Mouse (Mus musculus) kidney, adult 8-10 months (tissue): ENCODE results near the gene Irgq.
"Not testable (repeated sequence)": the region's sequence is repeated elsewhere in the genome, so short reads cannot be mapped to it uniquely, and the experiment has no call there.

Experiments
- DNase-seq, 2 experiments: peaks; one replicate each; pipeline ENCODE4 v3.0.0; 2022

Irgq gene

DNA sequence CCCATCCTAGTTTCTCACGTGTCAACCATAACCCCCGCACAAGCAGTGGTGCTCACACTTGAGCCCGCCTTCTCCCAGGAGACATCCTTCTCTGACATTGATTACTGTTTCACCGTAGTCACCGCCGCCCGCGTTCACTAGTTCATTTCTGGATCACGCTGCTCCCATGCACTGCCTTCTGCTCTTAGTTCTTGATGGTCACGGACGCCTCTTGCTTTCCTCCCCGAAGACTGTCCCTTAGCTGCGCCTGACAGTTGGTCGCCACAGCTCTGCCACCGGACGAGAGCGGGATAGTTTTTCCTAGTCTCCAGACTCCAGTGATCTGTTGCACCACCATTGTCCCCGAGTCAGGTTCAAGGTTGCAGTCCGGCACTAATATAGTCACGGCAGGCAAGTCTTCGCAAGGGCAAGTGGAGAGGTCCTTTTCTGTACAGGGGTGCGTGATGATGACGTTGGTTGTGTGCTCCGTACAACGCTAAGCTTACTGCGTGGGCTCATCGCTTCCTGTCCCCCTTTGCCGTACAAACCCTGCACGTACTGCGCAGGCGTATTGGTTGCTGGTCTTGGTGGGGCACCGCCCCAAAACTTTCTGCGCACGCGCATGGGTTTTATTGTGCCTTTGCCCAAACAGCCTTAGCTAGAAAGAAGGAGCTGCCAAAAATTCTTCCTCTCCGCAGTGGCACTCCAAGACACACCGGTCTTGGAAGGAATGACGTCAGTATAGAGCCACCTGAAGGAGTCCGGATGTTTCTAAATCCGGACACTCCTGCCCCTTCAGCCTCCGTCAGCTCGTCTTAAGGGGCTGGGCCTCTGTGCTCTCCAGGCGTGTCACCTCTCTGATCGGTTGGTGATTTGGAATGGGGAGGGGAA, at the start of gene Irgq:
Gene Irgq (plus strand): TSS at position 628 of the 870 bp plus-strand sequence.
- peak; percentile 99 for DNase-seq

DNA sequence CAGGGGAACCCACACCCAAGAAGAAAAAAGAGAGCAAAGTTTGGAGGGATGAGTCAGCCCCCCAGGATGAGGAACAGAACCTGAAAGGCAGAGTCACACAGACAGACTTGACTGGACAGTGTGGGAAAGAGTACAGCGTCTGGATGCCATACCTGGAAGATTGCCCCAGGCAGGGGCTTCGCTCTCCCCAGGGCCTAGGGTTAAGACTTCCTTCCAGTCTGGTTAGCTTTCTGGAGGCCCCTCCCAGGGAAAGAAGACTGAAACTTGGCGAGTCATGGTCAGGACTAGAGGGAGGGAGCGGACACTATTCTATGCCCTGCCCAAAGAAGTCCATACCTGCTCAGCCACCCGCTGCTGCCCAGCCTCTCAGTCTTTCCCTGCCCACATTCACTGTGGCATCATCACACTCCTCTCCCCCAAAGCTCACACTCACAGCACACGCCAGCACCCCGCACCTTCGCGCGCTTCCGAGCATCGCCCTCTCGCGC, 49.5 kb upstream of the Irgq start:
- DNase-seq = no peak

DNA sequence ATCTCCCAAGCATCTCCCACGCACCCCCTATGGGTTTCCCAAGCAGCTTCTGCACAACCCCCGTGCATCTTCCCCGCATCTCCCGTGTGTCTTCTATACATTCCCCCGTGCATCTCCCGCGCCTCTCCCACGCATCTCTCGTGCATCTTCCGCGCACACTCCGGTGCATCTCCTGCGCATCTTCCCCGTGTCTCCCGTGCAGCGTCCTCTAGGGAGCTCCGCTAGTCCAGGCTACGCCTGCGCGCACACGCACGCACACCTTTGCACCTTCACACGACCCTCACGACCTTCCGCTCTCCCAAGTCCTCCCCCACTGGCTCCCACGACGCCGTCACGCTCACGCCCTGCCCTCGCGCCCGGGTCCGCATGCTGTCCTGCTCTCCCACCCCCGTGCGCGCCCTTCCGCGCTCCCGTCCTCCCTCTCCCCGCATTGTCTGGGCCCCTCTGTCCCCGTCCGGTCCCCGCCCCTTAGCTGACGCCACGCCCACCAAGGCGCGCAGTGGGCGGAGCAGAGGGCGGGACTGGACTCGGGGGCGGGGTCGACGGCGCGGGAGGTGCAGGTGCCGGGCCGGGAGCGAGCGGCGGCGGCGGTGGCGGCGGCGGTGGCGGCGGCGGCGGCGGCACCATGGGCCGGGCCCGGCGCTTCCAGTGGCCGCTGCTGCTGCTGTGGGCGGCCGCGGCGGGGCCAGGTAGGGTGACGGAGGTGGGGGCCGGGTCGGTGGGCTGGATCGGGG, 48.8 kb upstream of the Irgq start, which contains the start of gene Cadm4:
Gene Cadm4 (plus strand): TSS at position 550 of the 734 bp plus-strand sequence.
- DNase-seq = peak; percentile 78 to 81

DNA sequence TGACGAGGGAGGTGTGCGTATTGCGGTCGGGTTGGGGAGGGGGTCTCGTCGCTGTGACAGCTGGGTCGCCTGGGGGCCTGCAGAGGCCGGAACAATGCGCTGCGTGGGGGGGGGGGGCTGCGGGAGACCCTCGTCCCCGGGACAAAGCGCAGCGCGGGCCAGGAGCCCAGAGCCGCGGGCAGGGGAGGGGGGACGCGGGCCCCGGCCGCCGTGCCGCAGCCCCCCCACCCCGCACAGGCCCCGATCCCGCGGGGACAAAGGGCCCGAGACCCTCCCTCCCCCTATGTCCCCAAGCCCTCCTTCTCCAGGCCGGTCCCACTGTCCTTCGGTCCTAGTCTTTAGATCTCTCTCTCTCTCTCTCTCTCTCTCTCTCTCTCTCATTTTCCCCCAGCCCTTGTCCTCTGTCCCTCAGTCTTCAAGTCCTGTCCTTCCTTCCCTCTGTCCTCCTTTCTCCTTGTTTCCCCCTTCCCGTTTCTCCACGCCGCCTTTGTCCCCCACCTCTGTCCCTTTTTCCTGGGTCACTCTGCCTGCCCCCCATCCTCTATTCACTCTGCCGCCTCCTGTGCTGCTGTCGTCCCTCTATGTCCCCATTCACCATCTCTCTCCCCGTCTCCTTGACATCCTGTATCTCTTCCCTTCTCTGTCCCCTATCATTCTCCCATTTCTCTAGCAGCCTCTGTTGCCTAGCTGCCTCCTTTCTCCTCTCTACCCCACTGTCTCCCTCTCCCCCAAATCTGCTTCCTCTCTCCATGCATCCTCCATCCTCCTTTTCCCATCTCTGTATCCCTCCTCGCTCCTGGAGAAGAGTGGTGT, 48.1 kb upstream of the Irgq start:
- no peak for DNase-seq

DNA sequence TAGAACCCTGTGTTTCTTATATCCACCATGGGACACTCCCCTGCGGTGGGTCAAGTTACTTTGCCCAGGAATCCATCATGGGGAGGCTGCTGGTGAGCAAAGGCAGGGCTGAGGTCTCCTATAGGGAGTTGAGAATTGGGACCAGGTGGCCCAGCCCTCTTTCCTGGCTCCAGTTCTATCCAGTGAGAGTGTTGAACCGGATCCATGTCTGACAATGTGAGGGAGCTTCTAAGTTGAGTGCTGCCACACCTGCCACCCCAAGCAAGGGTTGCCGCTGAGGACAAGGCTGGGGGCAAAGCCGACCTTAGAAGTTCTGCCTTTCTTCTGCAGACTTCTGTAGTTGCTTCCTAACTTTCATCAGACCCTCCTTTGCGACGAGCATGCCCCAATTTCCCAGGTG, 47.2 kb upstream of the Irgq start:
- not testable (repeated sequence) for DNase-seq

DNA sequence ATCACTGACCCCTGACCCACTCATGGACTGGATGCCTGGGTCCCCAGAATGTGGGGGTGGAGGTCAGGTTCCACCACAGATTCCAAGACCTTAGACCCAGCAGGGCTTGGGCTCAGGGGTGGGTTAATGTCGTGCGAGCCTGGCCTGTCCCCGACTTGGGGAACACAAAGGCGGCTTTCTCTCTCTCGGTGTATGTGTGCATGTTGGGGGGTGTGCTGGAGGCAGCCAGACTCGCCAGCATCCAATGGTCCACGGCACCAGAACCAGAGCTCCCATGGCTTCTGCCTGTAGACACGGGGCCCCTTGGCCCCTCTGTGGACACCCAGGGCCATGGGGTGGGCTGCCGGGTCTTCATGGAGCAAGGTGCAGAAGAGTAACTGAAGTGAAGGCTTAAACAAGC, 45.0 kb upstream of the Irgq start:
- no peak for DNase-seq

DNA sequence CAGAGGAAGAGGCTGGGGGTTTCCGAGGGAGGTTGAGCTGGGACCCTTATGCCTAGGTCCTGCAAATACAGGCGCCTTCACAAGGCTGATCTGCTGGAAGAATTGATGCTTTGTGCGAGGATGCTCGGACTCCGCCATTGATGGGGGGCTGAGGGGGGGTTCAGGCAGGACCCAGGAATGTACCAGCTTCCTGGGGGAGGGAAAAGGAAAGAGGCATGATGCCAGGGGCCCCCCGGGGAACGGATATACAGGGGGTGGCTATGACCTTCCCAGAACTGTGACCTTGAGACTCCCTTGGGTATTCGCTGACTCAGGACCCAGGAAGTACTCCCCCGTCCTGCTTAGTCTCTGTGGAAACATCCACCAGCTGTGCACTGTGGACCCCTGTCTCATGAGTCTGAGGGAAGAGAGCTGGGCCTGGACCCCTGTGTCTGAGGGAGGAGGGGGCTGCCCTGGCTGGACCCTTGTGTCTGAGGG, 43.8 kb upstream of the Irgq start:
- DNase-seq = no peak

DNA sequence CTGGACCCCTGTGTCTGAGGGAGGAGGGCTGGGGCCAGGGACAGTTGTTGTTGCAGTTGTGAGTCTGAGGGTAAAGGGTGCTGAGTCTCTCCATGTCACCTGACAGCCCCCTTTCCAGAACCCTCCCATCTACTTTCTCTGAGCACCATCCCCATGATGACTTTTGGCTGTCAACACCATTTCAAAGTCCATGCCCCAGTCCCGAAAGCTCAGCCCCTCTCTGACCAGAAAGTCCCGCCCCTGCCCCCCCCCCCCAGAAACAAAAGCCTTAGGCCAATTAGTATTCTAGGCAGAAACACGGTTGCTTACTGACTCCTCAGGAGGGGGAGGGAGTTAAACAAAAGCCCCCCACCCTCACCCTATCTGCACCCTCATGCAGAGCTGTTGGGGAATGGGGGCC, 43.1 kb upstream of the Irgq start:
- DNase-seq = no peak

DNA sequence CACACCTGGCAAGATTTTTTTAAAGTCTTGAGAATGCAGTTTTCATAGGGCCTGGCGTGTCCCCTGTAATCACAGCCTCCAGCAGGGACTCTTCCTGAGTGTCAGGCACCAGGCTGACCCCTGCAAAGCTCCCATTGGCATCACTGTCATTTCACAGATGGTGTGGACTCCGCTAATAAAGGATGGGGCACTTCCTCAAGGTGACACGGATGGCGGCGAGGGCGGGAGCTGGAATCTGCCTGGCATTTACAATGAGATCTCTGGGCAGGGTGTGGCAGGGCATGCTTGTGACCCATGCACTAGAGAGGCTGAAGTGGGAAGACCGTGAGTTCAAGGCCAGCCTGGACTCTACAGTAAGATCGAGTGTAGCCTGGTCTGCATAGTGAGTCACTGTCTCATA, 42.2 kb upstream of the Irgq start:
- DNase-seq = no peak

DNA sequence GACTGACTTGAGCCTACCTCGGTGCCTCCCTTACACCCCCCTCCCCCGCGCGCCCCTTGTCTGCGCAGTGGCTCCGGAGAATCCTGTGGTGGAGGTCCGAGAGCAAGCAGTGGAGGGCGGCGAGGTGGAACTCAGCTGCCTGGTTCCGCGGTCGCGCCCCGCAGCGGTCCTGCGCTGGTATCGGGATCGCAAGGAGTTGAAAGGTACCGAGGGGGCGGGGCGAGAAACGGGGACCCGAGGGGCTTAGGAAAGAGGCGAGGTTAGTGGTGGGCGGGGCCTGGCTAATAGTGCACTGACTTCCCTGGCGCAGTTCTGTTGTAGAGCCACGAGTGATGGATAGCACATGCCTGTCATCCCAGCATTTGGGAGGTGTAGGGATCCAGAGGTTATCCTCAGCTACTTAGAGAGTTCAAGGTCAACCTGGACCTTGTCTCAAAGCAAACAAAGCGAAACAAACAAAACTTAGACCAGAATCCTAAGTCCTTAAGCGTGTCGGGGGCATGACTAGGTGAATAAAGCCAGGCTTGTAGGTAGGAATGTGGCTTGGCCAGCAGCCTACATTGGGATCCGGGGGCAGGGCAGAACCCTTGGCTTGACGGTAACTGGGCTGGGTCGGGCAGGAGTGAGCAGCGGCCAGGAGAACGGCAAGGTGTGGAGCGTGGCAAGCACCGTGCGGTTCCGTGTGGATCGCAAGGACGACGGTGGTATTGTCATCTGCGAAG, 30.5 kb upstream of the Irgq start:
- peak; percentile 37 to 49 for DNase-seq

DNA sequence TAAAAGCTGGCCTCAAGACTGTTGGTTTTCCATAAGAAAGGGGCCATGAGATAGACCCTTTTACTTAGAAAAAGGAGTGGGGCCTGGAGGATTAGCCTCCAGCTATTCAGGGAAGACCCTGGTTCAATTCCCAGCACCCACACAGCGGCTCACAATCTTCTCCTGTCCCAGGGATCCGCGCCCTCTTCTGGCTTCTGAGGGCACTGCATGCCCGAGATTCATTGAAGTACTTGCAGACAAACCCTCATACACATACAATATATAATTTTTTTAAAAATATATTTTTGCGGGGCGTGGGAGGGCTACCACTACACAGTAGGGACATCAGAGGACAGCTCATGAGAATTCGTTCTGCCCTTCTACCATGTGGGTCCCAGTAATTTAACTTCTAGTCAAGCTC, 29.6 kb upstream of the Irgq start:
- peak in 1 of 2 experiments; percentile 40 for DNase-seq

DNA sequence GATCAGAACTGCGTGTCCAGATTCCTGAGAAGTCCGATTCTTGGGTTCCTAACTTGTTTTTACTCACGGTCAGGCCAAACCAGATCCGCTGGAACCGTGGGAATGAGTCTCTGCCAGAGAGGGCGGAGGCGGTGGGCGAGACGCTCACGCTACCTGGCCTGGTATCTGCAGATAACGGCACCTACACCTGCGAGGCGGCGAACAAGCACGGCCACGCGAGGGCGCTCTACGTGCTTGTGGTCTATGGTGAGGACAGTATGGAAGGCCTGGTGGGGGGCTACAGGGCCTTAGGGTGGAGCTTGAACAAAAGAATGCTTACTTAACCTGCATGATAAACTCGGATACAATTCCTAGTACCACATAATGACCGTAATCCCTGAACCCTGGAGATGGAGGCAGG, 29.0 kb upstream of the Irgq start:
- DNase-seq = no peak

DNA sequence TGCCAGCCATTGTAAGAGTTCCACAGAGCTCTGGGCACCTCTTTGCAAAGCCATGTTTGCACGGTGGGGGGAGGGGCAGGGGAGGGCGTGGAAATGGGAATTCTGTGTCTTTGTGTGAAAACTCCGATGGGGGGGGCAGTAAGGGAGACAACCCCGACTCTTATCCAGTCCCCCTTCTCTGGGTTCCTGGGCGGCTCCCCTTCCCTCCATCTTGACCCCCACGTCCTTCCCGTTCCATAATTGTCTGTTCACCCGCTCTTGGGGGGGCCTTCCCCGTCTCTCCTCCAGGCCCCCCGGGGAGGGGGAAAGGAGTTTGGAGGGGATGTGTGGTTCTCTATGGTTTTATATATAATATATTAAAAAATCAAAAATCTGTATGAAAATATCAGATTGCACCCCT, 26.5 kb upstream of the Irgq start:
- DNase-seq = no peak

DNA sequence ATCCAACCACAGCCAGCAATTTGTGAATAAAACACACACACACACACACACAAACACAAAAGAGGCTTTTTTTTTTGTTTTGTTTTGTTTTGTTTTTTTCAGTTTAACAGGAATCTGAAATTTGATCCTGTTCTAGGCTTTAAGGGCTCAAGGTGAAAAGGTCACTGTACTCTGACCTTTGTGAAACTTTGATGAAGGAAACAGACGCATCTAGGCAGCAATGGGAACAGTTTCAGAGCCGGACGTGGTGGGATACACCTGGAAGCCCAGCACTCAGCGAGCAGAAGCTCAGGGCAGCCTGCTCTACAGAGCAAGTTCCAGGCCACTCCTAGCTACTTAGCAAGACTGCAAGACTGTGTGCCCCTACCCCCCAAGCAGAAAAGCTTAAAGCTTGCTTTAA, 25.6 kb upstream of the Irgq start:
- no peak for DNase-seq

DNA sequence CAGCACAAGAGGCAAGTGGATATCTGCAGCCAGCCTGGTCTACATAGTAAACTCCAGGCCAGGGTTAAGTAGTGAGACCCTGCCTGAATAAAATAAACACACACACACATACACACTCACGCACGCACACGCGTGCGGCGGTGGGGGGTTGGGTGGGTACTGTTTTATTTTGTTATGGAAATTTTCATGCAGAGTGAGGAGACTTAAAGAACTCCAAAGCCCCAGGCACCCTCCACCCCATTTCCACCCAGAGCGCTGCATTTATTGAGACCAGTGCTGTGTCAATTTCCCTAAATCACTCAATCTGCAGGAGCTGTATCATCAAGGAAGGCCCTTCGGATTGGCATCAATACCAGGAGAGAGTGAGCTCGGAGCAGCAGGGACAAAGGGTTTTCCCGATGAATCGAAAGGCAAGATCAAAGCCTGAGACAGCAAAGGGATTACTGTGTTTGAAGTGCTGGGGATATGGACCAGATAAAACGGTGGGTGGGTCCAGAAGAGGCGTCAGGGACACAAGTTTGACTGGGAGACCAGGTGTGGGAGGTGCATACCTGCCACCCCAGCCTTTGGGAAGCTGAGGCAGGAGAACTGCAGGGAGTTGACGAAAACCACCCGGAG, 24.9 kb upstream of the Irgq start:
- DNase-seq = no peak

DNA sequence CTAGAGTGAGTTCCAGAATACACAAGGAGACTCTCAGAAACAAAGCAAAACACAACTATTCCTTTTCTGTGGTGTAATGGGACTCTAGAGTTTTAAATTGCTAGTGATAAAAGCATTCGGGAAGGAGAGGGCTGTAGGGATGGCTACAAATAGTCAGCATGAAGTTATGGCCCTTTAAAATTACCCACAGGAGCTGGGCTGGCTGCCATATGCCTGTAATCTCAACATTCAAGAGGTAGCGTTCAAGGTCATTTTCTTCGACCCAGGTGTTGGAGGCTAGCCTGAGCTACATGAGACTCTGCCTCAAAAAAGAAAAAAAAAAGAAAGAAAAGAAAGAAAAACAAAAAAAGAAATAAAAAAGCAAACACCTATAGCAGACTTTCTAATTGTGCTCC, 24.4 kb upstream of the Irgq start:
- DNase-seq = peak; percentile 31 to 42

DNA sequence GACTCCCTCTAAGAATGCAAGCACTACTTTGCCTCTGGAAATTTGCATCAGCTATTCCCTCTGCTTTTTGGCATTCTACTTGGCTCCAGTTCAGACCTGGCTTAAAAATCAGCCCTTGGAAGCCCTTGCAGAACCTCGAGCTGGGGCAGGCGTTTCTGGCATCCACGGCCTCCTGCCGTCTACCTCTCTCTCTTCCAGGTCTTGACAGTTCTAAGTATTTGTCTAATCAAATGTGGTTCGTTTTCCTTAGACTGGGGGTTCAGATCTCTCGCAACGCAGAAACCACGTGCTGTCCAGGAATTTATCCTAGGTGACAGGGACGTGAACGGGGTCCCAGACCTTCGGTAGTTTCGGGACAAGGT, 24.0 kb upstream of the Irgq start:
- peak; percentile 74 to 80 for DNase-seq

DNA sequence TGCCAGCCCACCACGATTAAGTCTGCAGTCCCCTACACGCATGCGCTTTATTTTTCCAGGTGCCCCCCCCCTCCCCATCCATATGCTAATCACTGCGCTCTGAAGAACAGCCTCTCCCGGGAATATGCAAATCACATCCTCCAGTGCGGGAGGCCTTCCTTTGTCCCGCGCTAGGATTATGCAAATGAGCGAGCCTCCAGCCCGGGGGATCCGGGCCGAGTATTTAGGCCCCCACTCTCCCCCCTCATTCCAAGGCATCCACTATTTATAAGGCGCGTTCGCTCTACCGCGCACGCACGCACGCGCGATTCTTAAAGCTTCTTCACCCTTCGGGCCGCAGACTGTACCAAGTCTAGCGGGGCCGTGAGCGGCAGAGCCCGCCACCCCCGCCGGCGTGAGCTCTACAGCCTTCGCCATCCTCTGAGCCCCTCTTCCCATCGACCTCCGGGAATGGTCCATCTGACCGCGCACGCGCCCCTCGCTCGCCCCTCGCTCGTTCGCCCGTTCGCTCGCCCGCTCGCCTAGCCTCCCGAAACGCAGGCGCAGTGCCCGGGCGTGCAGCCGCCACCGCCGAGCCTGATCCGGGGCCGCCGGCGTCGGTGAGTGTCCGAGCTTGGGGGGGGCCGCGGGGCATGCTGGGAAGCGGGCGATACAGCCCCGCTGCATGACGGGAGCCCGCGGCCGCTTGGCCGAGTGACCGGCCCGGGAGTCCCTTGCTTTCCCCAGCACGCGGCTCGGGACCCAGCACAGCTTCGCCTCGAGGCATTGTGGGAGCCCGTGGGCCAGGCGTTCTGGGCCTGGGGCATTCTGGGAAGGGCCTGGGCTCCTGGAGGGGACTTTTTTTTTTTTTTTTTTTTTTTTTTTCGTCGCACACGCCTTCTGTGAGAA, 23.4 kb upstream of the Irgq start, which contains the start of gene Zfp428:
Gene Zfp428 (plus strand): TSS at position 169 of the 888 bp plus-strand sequence.
- DNase-seq = peak; percentile 77 to 82

DNA sequence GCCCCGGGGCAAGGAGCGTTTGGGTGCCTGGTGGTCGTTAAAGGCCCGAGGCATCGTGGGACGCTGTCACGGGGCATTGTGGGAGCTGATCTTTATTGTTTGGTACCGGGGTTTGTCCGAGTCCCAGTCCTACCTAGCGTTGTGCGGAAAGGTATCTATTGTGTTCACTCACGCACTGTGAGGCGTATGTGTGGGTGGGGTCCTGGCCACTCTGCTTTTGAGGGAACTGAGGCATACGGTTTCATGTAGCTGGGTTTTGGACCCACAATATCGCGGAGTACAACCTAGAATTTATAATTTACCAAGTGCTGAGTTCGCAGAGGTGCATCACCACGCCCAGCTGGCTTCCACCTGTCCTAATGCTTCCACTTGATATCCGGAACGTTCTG, 22.8 kb upstream of the Irgq start:
- DNase-seq = no peak

DNA sequence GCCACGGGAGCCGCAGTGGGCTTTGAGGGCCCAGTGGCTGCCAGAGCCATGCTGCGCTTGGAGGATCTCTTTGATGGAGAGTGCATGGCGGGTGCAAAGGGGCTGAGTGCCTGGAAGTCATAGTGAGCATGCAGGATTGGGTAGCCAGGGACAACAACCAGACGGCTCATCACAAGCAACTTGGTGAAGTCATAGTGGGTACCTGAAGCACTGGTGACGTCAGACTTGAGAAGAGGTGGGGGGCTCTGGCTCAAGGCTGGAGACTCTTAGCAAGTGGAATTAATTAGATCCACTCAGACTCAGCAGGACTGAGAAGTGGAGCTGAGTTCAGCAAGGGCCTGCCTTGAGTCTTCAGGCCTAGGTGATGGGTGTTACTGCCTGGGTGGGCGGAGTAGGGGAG, 18.1 kb upstream of the Irgq start, which contains the start of gene AC161166.1:
Gene AC161166.1 (minus strand): TSS at position 101 of the 400 bp plus-strand sequence.
- no peak for DNase-seq

DNA sequence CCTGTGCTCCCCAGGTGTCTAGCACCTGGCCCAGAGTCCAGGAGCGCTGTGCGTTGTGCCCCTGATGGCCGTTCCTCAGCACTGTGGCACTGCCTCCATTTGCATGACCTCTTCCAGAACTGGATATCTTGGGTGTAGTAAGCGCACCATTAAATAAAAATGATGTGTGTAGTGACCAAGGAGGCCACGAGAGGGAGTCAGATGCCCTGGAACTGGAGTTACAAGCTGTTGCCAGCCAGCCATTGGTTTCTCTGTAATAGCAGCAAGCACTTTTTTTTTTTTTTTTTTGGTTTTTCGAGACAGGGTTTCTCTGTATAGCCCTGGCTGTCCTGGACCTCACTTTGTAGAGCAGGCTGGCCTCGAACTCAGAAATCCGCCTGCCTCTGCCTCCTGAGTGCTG, 14.2 kb upstream of the Irgq start:
- peak in 1 of 2 experiments; percentile 48 for DNase-seq
